Mouse (Mus musculus) cortical plate, adult 2 months (tissue): Measurements from ENCODE around the gene Gcnt3.

Experiments used
- CTCF ChIP-seq: fragments of 200-500 bp; IDR thresholded peaks from 2 replicates; pipeline ENCODE4 v1.5.1; 2011; ENCODE audit warnings: mild to moderate bottlenecking, control low read depth, low read length; ENCODE audit not compliant: insufficient read depth; ENCODE audit errors: extremely low read depth
- POLR2A ChIP-seq: fragments of 200-500 bp; IDR thresholded peaks from 2 replicates; pipeline ENCODE4 v1.6.1; 2011; ENCODE audit warnings: mild to moderate bottlenecking, low read length, control low read depth; ENCODE audit not compliant: insufficient read depth; ENCODE audit errors: extremely low read depth

DNA sequence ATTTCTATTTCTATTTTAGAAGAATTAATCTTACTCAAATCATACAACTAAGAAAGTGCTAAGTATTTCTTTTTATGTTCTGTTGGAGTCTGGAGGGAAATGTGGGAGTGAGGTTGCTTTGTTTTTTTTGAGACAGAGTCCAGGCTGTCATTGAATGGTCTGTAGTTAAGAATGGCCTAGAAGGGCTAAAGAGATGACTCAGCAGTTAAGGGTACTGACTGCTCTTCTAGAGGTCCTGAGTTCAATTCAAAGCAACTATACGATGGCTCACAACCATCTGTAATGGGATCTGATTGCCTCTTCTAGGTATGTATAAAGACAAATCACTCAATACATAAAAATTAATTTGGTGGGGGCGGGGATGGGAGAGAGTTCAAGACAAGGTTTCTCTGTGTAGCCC lies 22.3 kb downstream of the Gcnt3 start:
- no peak for TF ChIP-seq POLR2A
- no peak for TF ChIP-seq CTCF
